Mouse (Mus musculus) ovary, postnatal 36 days (tissue): ENCODE measurements around the gene Hoxc6.

Experiments used
- DNase-seq: peaks from one replicate; pipeline ENCODE4 v3.0.0; 2022; ENCODE audit warnings: low spot score, mixed read lengths

Hoxc6 gene

GRCm38 (mm10) chr15:102967511-102968397, 30.3 kb upstream of the Hoxc6 start:
- no peak for DNase-seq

GRCm38 (mm10) chr15:102969296-102969695, 28.8 kb upstream of the Hoxc6 start:
- DNase-seq: no peak

GRCm38 (mm10) chr15:102970740-102971139, 27.3 kb upstream of the Hoxc6 start:
- no peak for DNase-seq

GRCm38 (mm10) chr15:102972254-102972653, 25.8 kb upstream of the Hoxc6 start:
- no peak for DNase-seq

GRCm38 (mm10) chr15:102972753-102973152, 25.3 kb upstream of the Hoxc6 start:
- no peak for DNase-seq

GRCm38 (mm10) chr15:102975034-102975433, 23.0 kb upstream of the Hoxc6 start:
- DNase-seq: no peak

GRCm38 (mm10) chr15:102975688-102976111, 22.4 kb upstream of the Hoxc6 start:
- peak; percentile 33 for DNase-seq

GRCm38 (mm10) chr15:102976171-102976570, 21.9 kb upstream of the Hoxc6 start, which contains the start of gene Hoxc9:
Gene Hoxc9 (plus strand): TSS chr15:102976439.
- no peak for DNase-seq

GRCm38 (mm10) chr15:102976631-102977422, 21.2 kb upstream of the Hoxc6 start:
- DNase-seq: peak; percentile 39

- no peak for DNase-seq
Observed at GRCm38 (mm10) chr15:102977423-102977974, 20.6 kb upstream of the Hoxc6 start.

GRCm38 (mm10) chr15:102978615-102979515, 19.2 kb upstream of the Hoxc6 start:
- no peak for DNase-seq

- DNase-seq: no peak
Observed at GRCm38 (mm10) chr15:102979936-102980335, 18.1 kb upstream of the Hoxc6 start.

- DNase-seq: no peak
Observed at GRCm38 (mm10) chr15:102980352-102980751, 17.7 kb upstream of the Hoxc6 start.

- DNase-seq: no peak
Observed at GRCm38 (mm10) chr15:102980912-102981311, 17.1 kb upstream of the Hoxc6 start.

GRCm38 (mm10) chr15:102981379-102982288, 16.4 kb upstream of the Hoxc6 start:
- DNase-seq: peak; percentile 46

GRCm38 (mm10) chr15:102983716-102984115, 14.3 kb upstream of the Hoxc6 start:
- DNase-seq: no peak

GRCm38 (mm10) chr15:102984521-102984920, 13.5 kb upstream of the Hoxc6 start:
- DNase-seq: no peak

- DNase-seq: no peak
Observed at GRCm38 (mm10) chr15:102984925-102985324, 13.1 kb upstream of the Hoxc6 start.

- peak; percentile 93 for DNase-seq
Observed at GRCm38 (mm10) chr15:102987124-102987833, 10.8 kb upstream of the Hoxc6 start.

GRCm38 (mm10) chr15:102988078-102988477, 10.0 kb upstream of the Hoxc6 start:
- DNase-seq: no peak
